Mouse (Mus musculus) urinary bladder, adult 2 months (tissue): Measurements from ENCODE around the gene Fam124a. TPM values are rescaled to one million over a fixed set of nuclear protein-coding genes. Genes with fewer than 3 reads are reported as not detected.

Experiments
- polyA plus RNA-seq: library from polyadenylated mRNA; depleted of rRNA; stranded (reverse); fragments of >200 nt; gene quantifications from 2 replicates; pipeline ENCODE4 v1.2.3, GENCODE M21; 2012; rRNA removed

The Fam124a gene
- polyA plus RNA-seq, 1 experiment: 13.8 TPM

Other genes with a start within 250 kb of the Fam124a start
- gene Gucy1b2, start 99.4 kb upstream of the Fam124a start, polyA plus RNA-seq: not detected in 2 replicates
- gene Gm4131, start 11.2 kb downstream of the Fam124a start, polyA plus RNA-seq: not detected in 2 replicates
- not detected in 2 replicates for gene Serpine3, start 107.9 kb downstream of the Fam124a start, polyA plus RNA-seq
- 10.5 and 12.3 TPM in 2 replicates for gene Ints6, start 205.4 kb downstream of the Fam124a start, polyA plus RNA-seq